Mouse (Mus musculus): Measurements from ENCODE around the gene Tlx3. TPM values are rescaled to one million over a fixed set of nuclear protein-coding genes. Genes with fewer than 3 reads are reported as not detected.

Tlx3 gene
- total and polyA plus RNA-seq, 2 experiments from 2014 or later = not detected

DNA sequence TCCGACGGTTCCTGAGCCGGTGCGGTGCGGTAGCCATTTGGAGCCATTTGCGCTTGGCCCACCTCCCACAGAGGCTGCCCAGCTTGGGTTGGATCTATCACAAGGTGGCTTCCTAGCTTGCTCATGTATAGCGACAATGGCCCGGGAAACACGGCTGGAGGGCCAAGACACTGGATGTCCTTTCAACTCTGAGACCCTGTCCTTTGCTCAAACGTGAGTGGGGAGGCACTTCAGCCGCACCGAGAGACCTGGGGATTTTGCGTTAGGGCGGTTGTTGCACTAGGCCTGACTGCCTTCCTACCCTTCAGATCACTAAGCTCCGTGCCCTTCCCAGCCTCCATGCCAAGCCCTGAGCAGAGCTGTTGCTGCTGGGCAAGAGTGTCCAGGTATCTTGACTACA is 5.7 kb downstream of the Tlx3 start:
- no peak overlapping the region for H3K9ac ChIP-seq
- H3K4me3 ChIP-seq (ENCODE audit: low read depth, low read length) = no peak overlapping the region
- H3K4me1 ChIP-seq (ENCODE audit: insufficient read depth) = no peaks in the 10 kb centered on the region; the same call in 1 of the 2 replicates
- H3K27ac ChIP-seq (ENCODE audit: low read depth, low read length) = no peak overlapping the region
- WGBS = 6% methylated on average over 15 of the region's 15 CpGs
- no peak overlapping the region for H3K4me2 ChIP-seq (ENCODE audit: low read depth)
- H3K9me3 ChIP-seq (ENCODE audit: low read length) = no peaks in the 10 kb centered on the region
- no peak for ATAC-seq
- no peak for TF ChIP-seq CTCF (IDR thresholded peaks at IDR 0.05; ENCODE audit: low read depth)
- H3K36me3 ChIP-seq (ENCODE audit: insufficient read depth) = no peaks in the 10 kb centered on the region
- no peak for DNase-seq
- H3K27me3 ChIP-seq (ENCODE audit: insufficient read depth, low read length) = peaks cover 84% of the 10 kb centered on the region

DNA sequence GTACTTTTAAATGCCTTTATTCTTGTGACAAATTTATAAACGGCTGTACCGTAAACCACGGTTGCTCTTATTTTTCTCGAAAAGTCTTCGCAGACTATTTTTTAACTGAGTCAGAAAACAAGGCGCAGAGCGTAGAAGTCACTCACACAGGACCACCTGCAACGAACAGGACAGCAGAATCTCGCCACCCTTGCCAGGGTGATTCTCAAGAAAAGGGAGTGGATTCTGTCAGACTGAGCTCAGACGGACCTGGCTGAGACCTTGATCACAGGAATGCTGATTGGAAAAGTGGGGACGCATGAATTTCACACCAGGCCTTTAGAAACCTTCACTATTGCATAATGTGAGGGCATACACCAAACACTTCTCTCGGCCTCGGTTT is 6.3 kb downstream of the Tlx3 start:
- no peak overlapping the region for H3K4me3 ChIP-seq (ENCODE audit: low read depth, low read length)
- no peak overlapping the region for H3K9ac ChIP-seq
- TF ChIP-seq CTCF (IDR thresholded peaks at IDR 0.05; ENCODE audit: low read depth) = no peak
- no peaks in the 10 kb centered on the region for H3K9me3 ChIP-seq (ENCODE audit: low read length)
- no peaks in the 10 kb centered on the region; the same call in 1 of the 2 replicates for H3K4me1 ChIP-seq (ENCODE audit: insufficient read depth)
- no peaks in the 10 kb centered on the region for H3K36me3 ChIP-seq (ENCODE audit: insufficient read depth)
- H3K27me3 ChIP-seq (ENCODE audit: insufficient read depth, low read length) = peaks cover 79% of the 10 kb centered on the region
- DNase-seq (no peak), ATAC-seq (no peak)
- H3K4me2 ChIP-seq (ENCODE audit: low read depth) = no peak overlapping the region
- 15% methylated on average over 13 of the region's 13 CpGs for WGBS
- H3K27ac ChIP-seq (ENCODE audit: low read depth, low read length) = no peak overlapping the region

DNA sequence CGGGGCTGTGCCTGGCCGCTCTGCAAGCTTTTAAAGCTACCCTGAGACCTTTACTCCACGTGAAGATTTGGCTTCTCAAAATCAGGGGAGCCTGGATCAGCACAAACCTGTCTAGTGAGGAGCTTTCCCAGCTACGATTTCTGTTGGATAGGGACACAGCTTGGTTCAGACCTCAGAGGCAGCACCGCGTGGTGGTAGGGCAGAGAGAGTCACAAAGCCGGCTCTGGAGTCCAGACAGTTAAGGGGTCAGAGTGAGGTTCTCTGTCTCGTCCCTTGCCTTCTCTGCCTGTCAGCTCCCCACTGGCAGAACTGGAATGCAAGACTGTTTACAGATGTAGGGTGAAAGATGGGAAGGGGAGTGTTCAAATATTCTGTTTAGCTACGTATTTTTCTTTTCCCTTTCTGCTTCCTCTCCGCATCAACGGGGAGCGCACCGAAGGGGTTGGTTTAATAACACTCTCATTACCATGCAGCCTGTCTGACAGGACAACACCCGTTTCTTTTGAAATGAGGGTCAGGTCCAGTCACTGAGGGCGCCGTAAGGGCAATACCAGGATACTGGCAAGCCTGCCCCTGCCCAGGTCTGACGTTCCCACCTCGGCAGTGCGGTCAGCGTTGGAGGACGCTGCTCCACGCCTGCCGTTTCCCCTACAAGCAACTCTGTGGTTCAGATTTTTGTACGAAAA is 6.8 kb downstream of the Tlx3 start:
- WGBS = 6% methylated on average over 24 of the region's 24 CpGs
- Histone ChIP-seq H3K27me3 (ENCODE audit: insufficient read depth, low read length) (peaks cover 78% of the 10 kb centered on the region), H3K9ac (no peak overlapping the region), H3K4me2 (ENCODE audit: low read depth) (no peak overlapping the region), H3K4me3 (ENCODE audit: low read depth, low read length) (no peak overlapping the region), H3K9me3 (ENCODE audit: low read length) (no peaks in the 10 kb centered on the region), H3K4me1 (ENCODE audit: insufficient read depth) (no peaks in the 10 kb centered on the region; the same call in 1 of the 2 replicates), H3K36me3 (ENCODE audit: insufficient read depth) (no peaks in the 10 kb centered on the region), H3K27ac (ENCODE audit: low read depth, low read length) (no peak overlapping the region)
- TF ChIP-seq CTCF (IDR thresholded peaks at IDR 0.05; ENCODE audit: low read depth) = no peak
- ATAC-seq (no peak), DNase-seq (no peak)

DNA sequence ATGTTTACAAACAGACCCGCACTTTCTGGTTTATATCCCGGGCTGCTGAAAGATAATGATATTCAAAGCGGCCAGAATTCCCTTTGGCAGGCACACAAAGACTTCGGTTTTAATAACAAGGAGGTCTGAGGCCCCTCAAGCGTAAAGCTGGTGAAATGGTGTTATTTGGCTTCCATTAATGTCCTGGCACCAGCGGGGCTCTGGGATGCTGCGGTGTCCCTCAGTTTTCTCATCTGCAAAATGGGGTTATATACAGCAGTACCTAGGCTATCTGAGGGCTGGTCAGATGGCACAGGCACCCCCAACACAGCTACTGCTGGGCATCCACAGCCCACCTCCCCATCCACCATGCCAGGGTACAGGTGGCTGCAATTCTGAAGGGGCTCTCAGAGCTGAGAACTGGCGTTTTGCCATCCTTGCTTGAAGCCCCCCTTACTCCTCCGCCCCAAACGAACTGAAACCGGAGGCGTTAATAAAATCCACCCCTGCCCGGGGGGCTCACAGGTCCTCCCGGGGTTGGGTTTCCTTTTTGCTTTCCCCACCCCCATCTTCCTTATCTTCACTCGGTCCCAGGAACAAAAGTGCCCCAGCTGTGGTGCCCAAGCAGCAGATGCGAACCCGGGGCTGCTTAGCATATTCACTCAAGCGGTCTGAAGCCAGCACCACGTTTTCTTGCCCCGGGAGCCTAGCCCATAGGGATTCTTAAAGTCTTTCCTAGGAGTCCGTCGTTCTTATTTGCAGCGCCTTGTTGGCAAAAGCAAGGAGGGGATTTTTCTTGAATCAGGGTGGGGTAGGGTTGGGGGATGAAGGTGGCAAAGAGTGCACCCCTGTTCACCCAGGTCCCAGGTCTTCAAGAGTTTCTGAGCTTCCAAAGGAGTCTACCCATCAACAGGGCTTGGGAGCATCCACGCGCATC is 7.6 kb downstream of the Tlx3 start:
- DNase-seq (no peak), ATAC-seq (no peak)
- Histone ChIP-seq H3K9ac (no peak overlapping the region), H3K27me3 (ENCODE audit: insufficient read depth, low read length) (peaks cover 84% of the 10 kb centered on the region), H3K4me1 (ENCODE audit: insufficient read depth) (no peaks in the 10 kb centered on the region), H3K4me3 (ENCODE audit: low read depth, low read length) (no peak overlapping the region), H3K27ac (ENCODE audit: low read depth, low read length) (no peak overlapping the region), H3K4me2 (ENCODE audit: low read depth) (no peak overlapping the region), H3K36me3 (ENCODE audit: insufficient read depth) (no peaks in the 10 kb centered on the region), H3K9me3 (ENCODE audit: low read length) (no peaks in the 10 kb centered on the region)
- WGBS = 3% methylated on average over 25 of the region's 25 CpGs
- no peak for TF ChIP-seq CTCF (IDR thresholded peaks at IDR 0.05; ENCODE audit: low read depth)

DNA sequence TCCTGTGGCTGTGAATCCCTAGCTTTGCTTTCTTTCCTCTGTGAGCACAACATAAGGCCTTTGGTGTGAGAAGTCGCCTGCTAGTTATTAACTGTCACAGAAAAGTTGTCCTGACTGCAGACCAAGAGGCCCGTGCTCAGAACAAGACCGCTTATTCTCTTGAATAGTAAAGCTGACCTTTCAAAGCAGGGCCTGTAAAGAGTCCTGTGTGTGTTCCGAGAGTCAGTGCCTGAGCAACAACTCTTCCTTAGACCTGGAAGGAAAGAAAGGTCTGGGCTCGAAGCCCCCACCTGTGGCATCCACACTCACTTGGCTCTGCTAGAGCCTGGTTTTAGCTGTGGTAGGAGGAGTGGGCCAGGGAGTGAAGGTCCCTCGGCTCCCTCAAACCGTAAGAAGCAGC is 8.3 kb downstream of the Tlx3 start:
- DNase-seq (no peak), ATAC-seq (no peak)
- Histone ChIP-seq H3K4me3 (ENCODE audit: low read depth, low read length) (no peak overlapping the region), H3K9ac (no peak overlapping the region), H3K36me3 (ENCODE audit: insufficient read depth) (no peaks in the 10 kb centered on the region), H3K4me2 (ENCODE audit: low read depth) (no peak overlapping the region), H3K27ac (ENCODE audit: low read depth, low read length) (no peak overlapping the region), H3K27me3 (ENCODE audit: insufficient read depth, low read length) (peaks cover 80% of the 10 kb centered on the region), H3K4me1 (ENCODE audit: insufficient read depth) (no peaks in the 10 kb centered on the region), H3K9me3 (ENCODE audit: low read length) (no peaks in the 10 kb centered on the region)
- 17% methylated on average over 7 of the region's 7 CpGs for WGBS
- TF ChIP-seq CTCF (IDR thresholded peaks at IDR 0.05; ENCODE audit: low read depth) = no peak

DNA sequence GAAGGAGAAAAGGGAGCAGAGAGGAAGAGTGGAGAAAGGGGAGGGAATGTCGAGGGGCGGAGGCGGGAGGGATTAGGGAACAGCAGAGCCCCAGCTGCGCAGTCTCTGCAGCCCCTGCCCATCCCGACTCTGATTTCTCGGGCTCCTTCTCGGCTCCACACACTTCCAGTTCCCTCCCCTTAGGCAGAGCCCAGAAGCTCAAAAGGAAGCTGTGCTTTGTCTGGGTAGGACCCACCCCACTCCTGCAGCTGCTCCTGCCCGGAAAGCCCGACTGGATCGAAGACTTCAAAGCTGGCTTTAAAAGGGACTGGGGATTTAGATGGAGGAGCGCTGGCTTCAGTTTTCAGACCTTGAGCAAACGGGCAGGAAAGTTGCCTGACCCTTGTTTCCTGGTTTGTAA is 9.7 kb downstream of the Tlx3 start:
- ATAC-seq (no peak), DNase-seq (no peak)
- 3% methylated on average over 12 of the region's 12 CpGs for WGBS
- no peak for TF ChIP-seq CTCF (IDR thresholded peaks at IDR 0.05; ENCODE audit: low read depth)
- H3K4me1 ChIP-seq (ENCODE audit: insufficient read depth) = no peaks in the 10 kb centered on the region
- no peak overlapping the region for H3K4me3 ChIP-seq (ENCODE audit: low read depth, low read length)
- H3K27me3 ChIP-seq (ENCODE audit: insufficient read depth, low read length) = peaks cover 69% of the 10 kb centered on the region
- H3K36me3 ChIP-seq (ENCODE audit: insufficient read depth) = no peaks in the 10 kb centered on the region
- H3K4me2 ChIP-seq (ENCODE audit: low read depth) = no peak overlapping the region
- no peak overlapping the region for H3K27ac ChIP-seq (ENCODE audit: low read depth, low read length)
- H3K9me3 ChIP-seq (ENCODE audit: low read length) = no peaks in the 10 kb centered on the region
- H3K9ac ChIP-seq = no peak overlapping the region

DNA sequence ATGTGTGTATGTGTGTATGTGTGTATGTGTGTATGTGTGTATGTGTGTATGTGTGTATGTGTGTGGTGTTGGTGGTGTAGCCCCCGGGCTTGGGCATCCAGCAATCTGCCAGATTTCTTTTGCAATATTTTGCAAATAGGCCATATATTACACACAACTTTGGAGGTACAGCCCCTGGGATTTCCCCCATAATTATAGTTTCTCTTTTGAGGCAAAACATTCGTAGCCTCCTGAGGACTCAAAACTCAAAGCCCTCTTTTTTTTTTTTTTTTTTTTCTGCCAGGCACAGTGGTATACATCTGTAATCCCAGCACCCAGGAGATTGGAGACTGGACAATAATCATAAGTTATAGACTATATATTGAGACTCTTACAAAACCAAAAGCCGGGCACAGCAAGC is 21.6 kb downstream of the Tlx3 start:
- H3K9me3 ChIP-seq (ENCODE audit: low read length) = no peaks in the 10 kb centered on the region
- H3K4me2 ChIP-seq (ENCODE audit: low read depth) = no peak overlapping the region
- H3K4me1 ChIP-seq (ENCODE audit: insufficient read depth) = 0 out of 2 replicates have a peak, but pooled peaks cover 4% of the 10 kb centered on the region
- no peak for ATAC-seq
- no peak for TF ChIP-seq CTCF (IDR thresholded peaks at IDR 0.05; ENCODE audit: low read depth)
- no peak overlapping the region for H3K27ac ChIP-seq (ENCODE audit: low read depth, low read length)
- H3K4me3 ChIP-seq (ENCODE audit: low read depth, low read length) = no peak overlapping the region
- 70% methylated on average over 3 of the region's 3 CpGs for WGBS
- no peak overlapping the region for H3K9ac ChIP-seq
- no peaks in the 10 kb centered on the region for H3K36me3 ChIP-seq (ENCODE audit: insufficient read depth)
- H3K27me3 ChIP-seq (ENCODE audit: insufficient read depth, low read length) = peaks cover 17% of the 10 kb centered on the region; the same call in 1 of the 2 replicates
- DNase-seq = no peak

All from forebrain, postnatal 0 days (tissue).